Mouse (Mus musculus) heart, postnatal 25 days (tissue): ENCODE measurements around the gene Hspb11. TPM values are rescaled to one million over a fixed set of nuclear protein-coding genes. Genes with fewer than 3 reads are reported as not detected.

Experiments used
- DNase-seq: peaks from one replicate; pipeline ENCODE4 v3.0.0; 2022; ENCODE audit warnings: low spot score
- intact Hi-C: fragments of 180-260 bp; cut with DNase I; formaldehyde crosslinking; loops from one replicate; pipeline ENCODE4 v1.15.1; 2025
- total RNA-seq, 2 experiments: library from RNA; stranded (reverse); gene quantifications; 2 replicates each; pipeline ENCODE4 v1.2.3; 2021

Hspb11 gene
- total RNA-seq, 2 experiments from 2014 or later, result 10.5 to 13.0 TPM

GRCm38 (mm10) chr4:107302832-107303231, 49.4 kb downstream of the Hspb11 start:
- intact Hi-C loops, result no loop called here
- no peak for DNase-seq

- DNase-seq, result no peak
- intact Hi-C loops, result no loop called here
Observed at GRCm38 (mm10) chr4:107303531-107303930, 50.1 kb downstream of the Hspb11 start.

GRCm38 (mm10) chr4:107306966-107307365, 53.6 kb downstream of the Hspb11 start, which contains the start of gene Dio1:
TSS of gene Dio1 (minus strand) at chr4:107307169.
- intact Hi-C loops, result no loop called here
- no peak for DNase-seq

- intact Hi-C loops, result loop anchor here (1.0 to 5.0 kb wide), 4 partner anchors 21 to 137 kb away; partner anchors contain the start of genes Hspb11, Lrrc42, Tceanc2 and Tmem59
Observed at GRCm38 (mm10) chr4:107313690-107314478, 60.5 kb downstream of the Hspb11 start, which contains the start of gene Yipf1. TSS of gene Yipf1 (plus strand) at chr4:107314363.

GRCm38 (mm10) chr4:107314479-107314805, 61.0 kb downstream of the Hspb11 start:
- intact Hi-C loops, result loop anchor here (1.0 to 5.0 kb wide), 4 partner anchors 20 to 137 kb away; partner anchors contain the start of genes Hspb11, Lrrc42, Tceanc2 and Tmem59
- no peak for DNase-seq

More at GRCm38 (mm10) chr4:107313690-107314478, 60.5 kb downstream of the Hspb11 start, which contains the start of gene Yipf1:
- DNase-seq, result peak; percentile 87

GRCm38 (mm10) chr4:107318646-107319045, 65.3 kb downstream of the Hspb11 start:
- intact Hi-C loops, result no loop called here
- no peak for DNase-seq

- intact Hi-C loops, result no loop called here
- no peak for DNase-seq
Observed at GRCm38 (mm10) chr4:107321041-107321440, 67.6 kb downstream of the Hspb11 start.

GRCm38 (mm10) chr4:107323113-107323512, 69.7 kb downstream of the Hspb11 start:
- intact Hi-C loops, result no loop called here
- no peak for DNase-seq

- DNase-seq, result no peak
- intact Hi-C loops, result no loop called here
Observed at GRCm38 (mm10) chr4:107328530-107328929, 75.1 kb downstream of the Hspb11 start.

Other genes with a start within 250 kb of the Hspb11 start
- gene Mrpl37, start 186.7 kb upstream of the Hspb11 start, total RNA-seq, result 100 to 1,000 TPM; 110 to 111 TPM
- gene Cyb5rl, start 186.6 kb upstream of the Hspb11 start, total RNA-seq, result 10 to 100 TPM; 14.2 to 17.8 TPM
- not detected for gene Cdcp2, start 156.7 kb upstream of the Hspb11 start, total RNA-seq
- gene Tmem59, start 75.2 kb upstream of the Hspb11 start, total RNA-seq, result 100 to 1,000 TPM; 114 to 137 TPM
- 10 to 100 TPM; 10.7 to 14.2 TPM for gene Tceanc2, start 74.5 kb upstream of the Hspb11 start, total RNA-seq
- gene Ldlrad1, start 44.4 kb upstream of the Hspb11 start, total RNA-seq, result not detected
- gene Lrrc42, start 61 bp upstream of the Hspb11 start, total RNA-seq, result 10 to 100 TPM; 10.7 to 13.3 TPM
- not detected for gene Dio1, start 53.6 kb downstream of the Hspb11 start, total RNA-seq
- 10 to 100 TPM; 20.7 to 22.3 TPM for gene Yipf1, start 60.8 kb downstream of the Hspb11 start, total RNA-seq
- 10 to 100 TPM; 12.3 to 12.4 TPM for gene Ndc1, start 114.2 kb downstream of the Hspb11 start, total RNA-seq
- under 1 TPM; 0.28 to 0.42 TPM for gene Glis1, start 181.0 kb downstream of the Hspb11 start, total RNA-seq